23 mouse cellular contexts compared by ENCODE assay signal in genomic region chr11:102729835-102730234, GRCm38 (mm10).
"Had no signal": no experiment of that assay in that cellular context is flagged by ENCODE, and none has a peak within 500 bp of the region (broad histone marks: within the 10 kb centered on the region; RNA-seq: fewer than 3 reads in every experiment).

No protein-coding gene starts in this region.

- H3K9me3 ChIP-seq: heart, embryonic 13.5 days; heart, embryonic 15.5 days; hindbrain, embryonic 13.5 days; hindbrain, embryonic 15.5 days; limb, embryonic 10.5 days; limb, embryonic 12.5 days had no signal

- DNase-seq: gastrocnemius, postnatal 14 days; gastrocnemius, postnatal 36 days; heart, adult 11 months; heart, adult 2 months; heart, postnatal 14 days; heart, postnatal 36 days; kidney, adult 11 months; kidney, adult 2 months; kidney, postnatal 10 days; kidney, postnatal 36 days; layer of hippocampus, adult 9-11 months; layer of hippocampus, postnatal 36 days; liver had no signal

- H3K36me3 ChIP-seq: heart, embryonic 13.5 days; heart, embryonic 15.5 days; hindbrain, embryonic 13.5 days; hindbrain, embryonic 15.5 days; limb, embryonic 10.5 days; limb, embryonic 12.5 days had no signal

- H3K4me3 ChIP-seq: heart, adult 2 months; heart, embryonic 13.5 days; heart, embryonic 15.5 days; hindbrain, embryonic 13.5 days; hindbrain, embryonic 15.5 days; limb, embryonic 10.5 days; limb, embryonic 12.5 days had no signal

- H3K9ac ChIP-seq: heart, embryonic 13.5 days; heart, embryonic 15.5 days; hindbrain, embryonic 13.5 days; hindbrain, embryonic 15.5 days; limb, embryonic 12.5 days had no signal

- H3K27me3 ChIP-seq: heart, embryonic 13.5 days; heart, embryonic 15.5 days; hindbrain, embryonic 13.5 days; hindbrain, embryonic 15.5 days; limb, embryonic 12.5 days had no signal

- H3K4me1 ChIP-seq: heart, embryonic 13.5 days; heart, embryonic 15.5 days; hindbrain, embryonic 13.5 days; hindbrain, embryonic 15.5 days; limb, embryonic 10.5 days; limb, embryonic 12.5 days had no signal

- H3K27ac ChIP-seq: heart, adult 2 months; heart, embryonic 13.5 days; heart, embryonic 15.5 days; hindbrain, embryonic 13.5 days; hindbrain, embryonic 15.5 days; hindbrain, postnatal 0 days; limb, embryonic 10.5 days; limb, embryonic 12.5 days had no signal

- ATAC-seq: hindbrain, postnatal 0 days; intestine, embryonic 16.5 days had no signal

- H3K4me2 ChIP-seq: heart, embryonic 11.5 days; heart, embryonic 13.5 days; heart, embryonic 15.5 days; hindbrain, embryonic 13.5 days; hindbrain, embryonic 15.5 days; limb, embryonic 12.5 days; liver, embryonic 11.5 days had no signal
